15 mouse cellular contexts compared by ENCODE assay signal in genomic region chr4:103263812-103264396, GRCm38 (mm10). TPM values are rescaled to one million over a fixed set of nuclear protein-coding genes. Genes with fewer than 3 reads are reported as not detected.
A peak's percentile ranks its signal among the peaks of the same experiment; 100 is the strongest.
DNase-seq lines count a peak whose midpoint lies in the region; ATAC-seq and TF ChIP-seq lines count a peak whose summit lies in the region.
"Had no signal": no experiment of that assay in that cellular context is flagged by ENCODE, and none has a peak within 500 bp of the region (broad histone marks: within the 10 kb centered on the region; RNA-seq: fewer than 3 reads in every experiment).

No protein-coding gene starts in this region.

- intact Hi-C loops in left cerebral cortex, postnatal 36 days (cut with DNase I), result no loop called here

- no peaks in the 10 kb centered on the region for H3K9me3 ChIP-seq in lung, embryonic 15.5 days
- no peaks in the 10 kb centered on the region for H3K9me3 ChIP-seq in hindbrain, postnatal 0 days (ENCODE audit: low read length)
- no peaks in the 10 kb centered on the region for H3K9me3 ChIP-seq in stomach, embryonic 16.5 days (replicated peaks; ENCODE audit: control insufficient read depth, low read length)
- H3K9me3 ChIP-seq: limb, embryonic 15.5 days had no signal

- no peak for TF ChIP-seq CTCF in hindbrain, postnatal 0 days (IDR thresholded peaks at IDR 0.05; ENCODE audit: low read depth)

- peaks cover 7% of the 10 kb centered on the region; the same call in 1 of the 2 replicates for H3K4me1 ChIP-seq in lung, embryonic 15.5 days
- H3K4me1 ChIP-seq in hindbrain, postnatal 0 days (ENCODE audit: insufficient read depth, low read length), result 0 out of 2 replicates have a peak, but pooled peaks cover 2% of the 10 kb centered on the region
- 0 out of 2 replicates have a peak, but pooled peaks cover 6% of the 10 kb centered on the region for H3K4me1 ChIP-seq in stomach, embryonic 16.5 days (ENCODE audit: control insufficient read depth, insufficient read depth, low read length)
- H3K4me1 ChIP-seq: limb, embryonic 15.5 days had no signal

- H3K36me3 ChIP-seq in lung, embryonic 15.5 days, result no peaks in the 10 kb centered on the region
- H3K36me3 ChIP-seq in hindbrain, postnatal 0 days (ENCODE audit: insufficient read depth, low read length), result no peaks in the 10 kb centered on the region
- H3K36me3 ChIP-seq in stomach, embryonic 16.5 days (ENCODE audit: control insufficient read depth, insufficient read depth, low read length), result no peaks in the 10 kb centered on the region
- H3K36me3 ChIP-seq: limb, embryonic 15.5 days had no signal

- WGBS in lung, embryonic 15.5 days, result 11% methylated on average over 8 of the region's 8 CpGs
- whole genome bisulfite sequencing in hindbrain, postnatal 0 days, result 19% methylated on average over 8 of the region's 8 CpGs
- 12% methylated on average over 8 of the region's 8 CpGs for WGBS in stomach, embryonic 16.5 days

- ATAC-seq in lung, embryonic 15.5 days (ENCODE audit: borderline replicate concordance, extremely low read depth, low FRiP score, low TSS enrichment), result 0 out of 2 replicates have a peak, but pooled peaks have one; percentile 19
- ATAC-seq in hindbrain, postnatal 0 days, result no peak
- peak; percentile 62; the same call in 1 of the 2 replicates for ATAC-seq in stomach, embryonic 16.5 days (ENCODE audit: insufficient read depth, low FRiP score)

- no peak for DNase-seq in lung, postnatal 25 days (ENCODE audit: low spot score)
- DNase-seq in c-Kit-positive CD71-positive TER-119-positive erythroid progenitor cells, embryonic 14.5 days (ENCODE audit: low spot score), result peak; percentile 3
- peak; percentile 20 for DNase-seq in hindbrain, postnatal 0 days (ENCODE audit: low spot score)
- DNase-seq in kidney, adult 9 months, result no peak
- no peak for DNase-seq in left cerebral cortex, postnatal 36 days (ENCODE audit: low spot score in 2 of 2)
- DNase-seq: cerebellum, postnatal 10 days; kidney, adult 2 months; spleen, adult 18-20 months; thymus, adult 18-20 months had no signal

- H3K27ac ChIP-seq in lung, embryonic 15.5 days, result no peak overlapping the region
- no peak overlapping the region for H3K27ac ChIP-seq in hindbrain, postnatal 0 days
- no peak overlapping the region for H3K27ac ChIP-seq in stomach, embryonic 16.5 days (ENCODE audit: low read length)
- H3K27ac ChIP-seq: limb, embryonic 15.5 days had no signal

- no peaks in the 10 kb centered on the region for H3K27me3 ChIP-seq in lung, embryonic 15.5 days
- no peaks in the 10 kb centered on the region for H3K27me3 ChIP-seq in hindbrain, postnatal 0 days (ENCODE audit: insufficient read depth, low read length)
- no peaks in the 10 kb centered on the region for H3K27me3 ChIP-seq in stomach, embryonic 16.5 days (ENCODE audit: control insufficient read depth, insufficient read depth, low read length)
- H3K27me3 ChIP-seq: limb, embryonic 15.5 days had no signal

- H3K4me3 ChIP-seq in lung, embryonic 15.5 days, result no peak overlapping the region
- H3K4me3 ChIP-seq in hindbrain, postnatal 0 days (ENCODE audit: low read length), result no peak overlapping the region
- no peak overlapping the region for H3K4me3 ChIP-seq in stomach, embryonic 16.5 days (replicated peaks; ENCODE audit: low read length)
- H3K4me3 ChIP-seq: limb, embryonic 15.5 days had no signal

- no peak overlapping the region for H3K9ac ChIP-seq in lung, embryonic 15.5 days
- H3K9ac ChIP-seq in hindbrain, postnatal 0 days (replicated peaks; ENCODE audit: low read length), result no peak overlapping the region
- H3K9ac ChIP-seq in stomach, embryonic 16.5 days (ENCODE audit: low read length), result no peak overlapping the region
- H3K9ac ChIP-seq: limb, embryonic 15.5 days had no signal

- H3K4me2 ChIP-seq in lung, embryonic 15.5 days, result no peak overlapping the region
- H3K4me2 ChIP-seq in hindbrain, postnatal 0 days (ENCODE audit: low read depth, low read length), result no peak overlapping the region
- H3K4me2 ChIP-seq in stomach, embryonic 16.5 days (ENCODE audit: low read depth, low read length), result no peak overlapping the region
- H3K4me2 ChIP-seq: limb, embryonic 15.5 days had no signal

RNA-seq across cellular contexts. Expression of gene 4921539E11Rik, which starts 26.8 kb away (rescaled TPM):
- polyA plus RNA-seq in lung, embryonic 15.5 days (2015; fragmentation: Nextera tagmentation; extraction: Ambion mirVana), result not detected in 2 replicates
- not detected in 2 replicates for total RNA-seq in hindbrain, postnatal 0 days (2014; rRNA removed)
- polyA plus RNA-seq in hindbrain, postnatal 0 days (2015; fragmentation: Nextera tagmentation; extraction: Ambion mirVana), result not detected in 2 replicates
- not detected in 2 replicates for polyA plus RNA-seq in stomach, embryonic 16.5 days (2015; fragmentation: Nextera tagmentation; extraction: Ambion mirVana)
- not detected for total RNA-seq in left cerebral cortex, postnatal 36 days (2021)
- total RNA-seq: left cerebral cortex, adult 18-20 months; megakaryocyte, adult 5-6 weeks had no signal
- polyA plus RNA-seq: frontal cortex, adult 2 months; kidney, adult 2 months; limb, embryonic 15.5 days had no signal

RNA-seq across cellular contexts. Expression of gene Slc35d1, which starts 48.9 kb away (rescaled TPM):
- 8.0 and 10.7 TPM in 2 replicates for polyA plus RNA-seq in lung, embryonic 15.5 days (2015; fragmentation: Nextera tagmentation; extraction: Ambion mirVana)
- total RNA-seq in hindbrain, postnatal 0 days (2014; rRNA removed), result 4.0 and 4.9 TPM in 2 replicates
- 5.1 and 6.1 TPM in 2 replicates for polyA plus RNA-seq in hindbrain, postnatal 0 days (2015; fragmentation: Nextera tagmentation; extraction: Ambion mirVana)
- polyA plus RNA-seq in stomach, embryonic 16.5 days (2015; fragmentation: Nextera tagmentation; extraction: Ambion mirVana), result 6.9 and 9.0 TPM in 2 replicates
- total RNA-seq in left cerebral cortex, postnatal 36 days (2021), result 10 to 100 TPM; 10.2 to 15.3 TPM

RNA-seq across cellular contexts. Expression of gene Oma1, which starts 49.7 kb away (rescaled TPM):
- 21.4 and 24.1 TPM in 2 replicates for polyA plus RNA-seq in lung, embryonic 15.5 days (2015; fragmentation: Nextera tagmentation; extraction: Ambion mirVana)
- 4.1 and 5.6 TPM in 2 replicates for total RNA-seq in hindbrain, postnatal 0 days (2014; rRNA removed)
- 9.3 and 9.9 TPM in 2 replicates for polyA plus RNA-seq in hindbrain, postnatal 0 days (2015; fragmentation: Nextera tagmentation; extraction: Ambion mirVana)
- polyA plus RNA-seq in stomach, embryonic 16.5 days (2015; fragmentation: Nextera tagmentation; extraction: Ambion mirVana), result 22.2 and 24.2 TPM in 2 replicates
- total RNA-seq in left cerebral cortex, postnatal 36 days (2021), result 1 to 10 TPM; 7.1 to 7.2 TPM

Comparison
In these comparisons a context has a peak if more than half of its experiments do, and no peak if none do; other contexts are left out.
1. DNase-seq: peak in c-Kit-positive CD71-positive TER-119-positive erythroid progenitor cells, embryonic 14.5 days (single experiment) and hindbrain, postnatal 0 days (single experiment); none in lung, postnatal 25 days (single experiment), kidney, adult 9 months (single experiment) and left cerebral cortex, postnatal 36 days (0 of 2).